Mouse (Mus musculus) WW6 (cell line): Measurements from ENCODE around the gene Olfr633.
"Not testable (repeated sequence)": the region's sequence is repeated elsewhere in the genome, so short reads cannot be mapped to it uniquely, and the experiment has no call there.

Experiments used
- DNase-seq: peaks from one replicate; pipeline ENCODE4 v3.0.0-alpha.2; 2013; ENCODE audit warnings: low read depth, low spot score

Olfr633 gene

GRCm38 (mm10) chr7:103944137-103944536, at the start of gene Olfr633:
Gene Olfr633, plus strand, starts transcription at chr7:103944437.
- no peak for DNase-seq

- DNase-seq = no peak
Measured at GRCm38 (mm10) chr7:103903187-103903586, 41.0 kb upstream of the Olfr633 start, which contains the start of gene Olfr65. Gene Olfr65, plus strand, starts transcription at chr7:103903487.

DNA sequence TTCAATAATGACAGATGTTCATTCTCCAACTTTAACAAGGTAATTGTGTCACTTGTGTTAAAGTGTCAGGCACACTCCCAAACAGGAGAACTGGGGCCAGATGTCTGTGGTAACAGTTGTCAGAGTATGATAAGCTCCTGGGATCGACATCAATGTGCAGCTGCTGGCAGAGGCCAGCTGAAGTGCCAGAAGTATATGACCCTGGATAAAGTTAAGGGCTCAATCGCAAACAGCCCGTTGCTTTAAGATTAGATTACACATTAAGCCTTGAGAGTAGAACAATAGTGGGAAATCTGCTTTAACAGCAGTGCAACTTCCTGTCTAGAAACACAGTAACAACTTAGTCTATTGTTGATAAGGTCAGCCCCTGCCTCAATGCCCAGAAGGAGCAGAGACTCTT, 34.2 kb upstream of the Olfr633 start:
- no peak for DNase-seq

GRCm38 (mm10) chr7:103912969-103913511, 31.2 kb upstream of the Olfr633 start:
- peak; percentile 18 for DNase-seq

GRCm38 (mm10) chr7:103915338-103915737, 28.9 kb upstream of the Olfr633 start:
- no peak for DNase-seq

DNA sequence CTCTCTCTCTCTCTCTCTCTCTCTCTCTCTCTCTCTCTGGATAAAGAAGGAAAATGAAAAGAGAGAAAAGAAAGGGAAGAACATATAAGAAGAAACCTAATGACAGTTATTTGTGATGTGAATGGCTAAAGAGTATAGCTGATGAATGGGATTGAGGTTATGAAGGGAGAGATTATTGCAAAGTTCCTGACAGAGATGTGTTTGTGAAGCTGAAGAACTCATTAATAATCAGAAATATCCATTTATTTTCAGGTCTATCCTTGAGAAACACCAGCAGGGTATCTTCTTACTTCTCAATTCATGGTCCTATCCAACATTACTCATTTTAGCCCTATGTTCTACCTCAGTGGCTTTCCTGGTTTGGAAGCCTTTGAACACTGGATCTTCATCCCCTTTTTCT, 15.7 kb upstream of the Olfr633 start, which contains the start of gene Olfr631:
Gene Olfr631 (plus strand): TSS at position 301 of the 400 bp plus-strand sequence.
- no peak for DNase-seq

DNA sequence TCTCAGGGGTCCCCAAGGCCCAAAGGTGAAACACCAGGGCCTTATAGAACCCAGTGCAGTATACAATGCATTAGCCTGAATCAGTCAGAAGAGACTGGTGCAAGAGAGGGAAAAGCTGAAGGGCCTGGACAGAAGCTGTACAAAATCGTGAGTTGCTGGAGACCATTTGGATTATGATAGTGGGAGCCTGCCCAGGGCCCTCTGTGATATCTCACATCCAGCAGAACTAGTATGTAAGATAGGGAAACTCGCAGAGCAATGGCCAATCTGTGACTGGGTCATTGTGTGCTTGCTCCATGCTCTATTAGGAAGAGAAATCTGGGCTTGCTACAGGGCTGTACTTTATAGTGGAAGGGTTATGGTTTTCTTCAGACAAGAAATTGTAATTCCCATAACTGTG, 10.0 kb upstream of the Olfr633 start, which contains the start of gene Olfr632:
Gene Olfr632 (plus strand): TSS at position 84 of the 400 bp plus-strand sequence.
- no peak for DNase-seq

DNA sequence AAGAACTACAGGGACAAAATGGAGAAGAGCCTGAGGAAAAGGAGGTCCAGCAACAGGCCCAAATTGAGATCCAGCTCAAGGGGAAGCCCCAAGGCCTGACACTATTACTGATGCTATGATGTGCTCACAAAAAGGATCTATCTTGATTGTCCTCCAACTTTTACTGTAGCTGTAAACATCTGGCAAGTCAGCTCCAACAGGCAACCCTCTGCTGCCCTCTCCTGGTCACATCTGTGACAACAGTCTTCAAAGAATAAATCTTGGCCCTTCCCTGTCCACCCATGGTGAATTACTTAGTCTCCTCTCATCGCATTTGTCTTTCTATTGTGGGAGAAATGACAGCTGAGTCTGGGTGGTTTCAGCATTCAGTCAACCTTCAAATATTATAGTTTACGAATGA, 1.5 kb upstream of the Olfr633 start:
- DNase-seq = peak; percentile 28

DNA sequence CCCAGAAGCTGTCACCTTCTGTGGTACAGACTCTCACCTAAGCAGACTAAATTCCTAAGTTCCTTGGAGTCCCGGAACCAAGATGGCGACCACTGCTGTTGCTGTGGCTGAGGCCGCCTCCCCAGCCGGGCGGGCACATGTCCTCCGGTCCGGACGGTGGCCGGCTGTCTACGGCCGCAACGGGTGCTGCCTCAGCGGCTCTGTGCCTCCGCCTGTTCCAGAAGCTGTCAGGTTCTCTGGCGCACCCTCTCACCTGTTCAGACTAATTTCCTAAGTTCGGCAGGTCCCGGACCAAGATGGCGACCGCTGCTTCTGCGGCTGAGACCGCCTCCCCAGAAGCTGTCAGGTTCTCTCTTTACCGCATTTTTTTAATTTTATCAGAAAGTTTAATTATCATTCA, 22.6 kb downstream of the Olfr633 start:
- not testable (repeated sequence) for DNase-seq

DNA sequence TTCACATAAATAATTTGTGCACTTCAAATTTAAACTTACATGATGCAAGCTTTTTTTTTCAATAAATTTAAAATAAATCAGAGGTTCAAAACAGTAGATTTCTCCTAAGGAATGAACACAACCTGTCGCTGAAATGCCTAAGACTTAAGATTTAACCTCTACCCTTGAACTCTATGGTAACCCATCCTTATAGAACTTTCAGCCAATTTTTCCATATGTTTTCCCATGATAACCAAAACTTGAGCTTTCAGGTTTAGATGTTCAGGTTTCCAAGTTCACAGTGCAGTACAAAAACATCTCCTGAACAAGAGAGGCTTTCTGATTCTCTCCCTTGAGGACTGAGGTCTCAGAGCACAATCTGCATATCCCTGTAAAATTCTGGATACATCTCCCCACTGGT, 26.6 kb downstream of the Olfr633 start, which contains the start of gene Olfr635:
Gene Olfr635 (plus strand): TSS at position 301 of the 400 bp plus-strand sequence.
- no peak for DNase-seq

DNA sequence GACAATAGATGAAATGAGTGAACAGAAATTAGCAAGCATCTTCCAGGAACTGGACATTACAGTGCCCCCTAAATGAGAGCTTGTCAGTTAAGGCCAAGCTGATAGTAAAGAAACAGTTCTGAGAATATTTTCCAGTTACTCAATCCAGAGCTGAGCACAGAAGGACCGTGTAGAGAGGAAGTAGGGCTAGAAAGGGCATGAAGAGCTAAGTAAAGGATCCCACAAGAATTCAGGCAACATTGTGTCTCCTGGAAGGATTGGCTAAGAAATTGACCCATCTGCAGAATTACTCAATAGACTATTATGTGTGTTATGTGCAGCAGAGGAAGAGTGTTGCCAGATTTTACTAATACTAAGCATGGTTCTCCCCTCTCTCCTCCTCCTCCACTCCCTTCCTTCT, 27.5 kb downstream of the Olfr633 start:
- no peak for DNase-seq

DNA sequence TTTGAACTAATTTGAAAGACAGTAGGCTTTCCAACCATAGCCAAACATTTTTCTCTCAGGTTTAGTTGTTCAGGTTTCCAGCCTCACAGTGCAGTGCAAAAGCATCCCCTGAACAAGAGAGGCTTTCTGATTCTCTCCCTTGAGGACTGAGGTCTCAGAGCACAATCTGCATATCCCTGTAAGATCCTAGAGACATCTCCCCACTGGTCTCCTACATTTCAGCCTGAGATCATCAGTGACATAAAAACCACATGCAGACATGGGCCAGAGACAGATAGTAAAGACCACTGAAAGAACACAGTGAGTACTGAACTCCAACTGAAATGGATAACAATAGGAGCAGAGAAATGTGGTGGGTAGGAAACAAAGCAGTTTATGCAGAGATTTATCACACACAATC, 54.2 kb downstream of the Olfr633 start, which contains the start of gene Olfr638:
Gene Olfr638 (plus strand): TSS at position 301 of the 400 bp plus-strand sequence.
- no peak for DNase-seq
